Mouse (Mus musculus) heart, postnatal 0 days (tissue): ENCODE results near the gene Rnf5.

Source experiments
- CTCF ChIP-seq: IDR thresholded peaks from 2 replicates; pipeline ENCODE4 v1.5.1; 2016; ENCODE audit warnings: antibody characterized with exemption, control low read depth, low read depth
- EP300 ChIP-seq: IDR thresholded peaks from 2 replicates; pipeline ENCODE4 v1.6.1; 2016; ENCODE audit warnings: antibody characterized with exemption, low read depth

DNA sequence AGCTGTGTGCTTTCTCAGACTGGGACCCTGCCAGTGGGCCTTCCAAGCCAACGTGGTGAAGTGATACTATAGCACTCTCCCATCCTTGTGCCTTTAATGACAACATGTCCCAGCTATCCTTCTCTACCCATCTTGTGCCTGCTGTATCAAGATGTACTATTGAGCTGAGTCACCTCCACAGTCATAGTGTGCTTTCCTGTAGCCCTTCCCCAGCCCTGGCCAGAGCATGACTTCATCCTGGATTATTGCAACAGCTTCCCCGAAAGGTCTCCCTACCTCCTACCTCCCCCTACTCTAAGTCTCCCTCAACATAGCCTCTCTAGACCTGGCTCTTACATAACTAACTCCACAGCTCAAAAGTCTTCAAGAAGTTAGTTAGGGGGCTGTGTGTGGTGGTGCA lies 32.2 kb upstream of the Rnf5 start:
- TF ChIP-seq CTCF = no peak
- no peak for TF ChIP-seq EP300
